Mouse (Mus musculus): Measurements from ENCODE around the gene Ceacam15.
"Not testable (repeated sequence)": the region's sequence is repeated elsewhere in the genome, so short reads cannot be mapped to it uniquely, and the experiment has no call there.

Gene Ceacam15

GRCm38 (mm10) chr7:16675605-16676004 lies at the start of gene Ceacam15:
TSS of gene Ceacam15 (minus strand) at chr7:16675705.
- DNase-seq (ENCODE audit: low read depth in 1 of 2, low spot score in 2 of 2): no peak

GRCm38 (mm10) chr7:16722490-16722889 lies 47.0 kb upstream of the Ceacam15 start:
- DNase-seq (ENCODE audit: low read depth in 1 of 2, low spot score in 2 of 2): not testable (repeated sequence)

GRCm38 (mm10) chr7:16721629-16722028 lies 46.1 kb upstream of the Ceacam15 start, which contains the start of gene Ceacam9:
TSS of gene Ceacam9 (plus strand) at chr7:16721929.
- DNase-seq (ENCODE audit: low read depth in 1 of 2, low spot score in 2 of 2): no peak

GRCm38 (mm10) chr7:16716456-16717152 lies 41.1 kb upstream of the Ceacam15 start:
- DNase-seq (ENCODE audit: low read depth in 1 of 2, low spot score in 2 of 2): not testable (repeated sequence)

- no peak for DNase-seq (ENCODE audit: low read depth in 1 of 2, low spot score in 2 of 2)
These were observed 37.3 kb upstream of the Ceacam15 start for GRCm38 (mm10) chr7:16712633-16713415.

- no peak for DNase-seq (ENCODE audit: low read depth in 1 of 2, low spot score in 2 of 2)
These were observed 35.1 kb upstream of the Ceacam15 start for GRCm38 (mm10) chr7:16710604-16711003.

GRCm38 (mm10) chr7:16708244-16708643 lies 32.7 kb upstream of the Ceacam15 start:
- DNase-seq (ENCODE audit: low read depth in 1 of 2, low spot score in 2 of 2): no peak

GRCm38 (mm10) chr7:16706385-16706784 lies 30.9 kb upstream of the Ceacam15 start:
- DNase-seq (ENCODE audit: low read depth in 1 of 2, low spot score in 2 of 2): no peak

- no peak for DNase-seq (ENCODE audit: low read depth in 1 of 2, low spot score in 2 of 2)
These were observed 25.1 kb upstream of the Ceacam15 start for GRCm38 (mm10) chr7:16700583-16700982.

- DNase-seq (ENCODE audit: low read depth in 1 of 2, low spot score in 2 of 2): no peak
These were observed 23.5 kb upstream of the Ceacam15 start for GRCm38 (mm10) chr7:16699042-16699441.

- DNase-seq (ENCODE audit: low read depth in 1 of 2, low spot score in 2 of 2): no peak
These were observed 19.5 kb upstream of the Ceacam15 start for GRCm38 (mm10) chr7:16695025-16695424.

- no peak for DNase-seq (ENCODE audit: low read depth in 1 of 2, low spot score in 2 of 2)
These were observed 13.7 kb upstream of the Ceacam15 start for GRCm38 (mm10) chr7:16689196-16689595.

GRCm38 (mm10) chr7:16680194-16680593 lies 4.7 kb upstream of the Ceacam15 start:
- not testable (repeated sequence) for DNase-seq (ENCODE audit: low read depth in 1 of 2, low spot score in 2 of 2)

- not testable (repeated sequence) for DNase-seq (ENCODE audit: low read depth in 1 of 2, low spot score in 2 of 2)
These were observed 806 bp downstream of the Ceacam15 start for GRCm38 (mm10) chr7:16674699-16675098.

GRCm38 (mm10) chr7:16673823-16674222 lies 1.7 kb downstream of the Ceacam15 start:
- no peak for DNase-seq (ENCODE audit: low read depth in 1 of 2, low spot score in 2 of 2)

GRCm38 (mm10) chr7:16668331-16668930 lies 7.1 kb downstream of the Ceacam15 start:
- not testable (repeated sequence) for DNase-seq (ENCODE audit: low read depth in 1 of 2, low spot score in 2 of 2)

GRCm38 (mm10) chr7:16644260-16644659 lies 31.2 kb downstream of the Ceacam15 start:
- no peak for DNase-seq (ENCODE audit: low read depth in 1 of 2, low spot score in 2 of 2)

GRCm38 (mm10) chr7:16643106-16643505 lies 32.4 kb downstream of the Ceacam15 start:
- not testable (repeated sequence) for DNase-seq (ENCODE audit: low read depth in 1 of 2, low spot score in 2 of 2)

GRCm38 (mm10) chr7:16639028-16639427 lies 36.5 kb downstream of the Ceacam15 start:
- no peak for DNase-seq (ENCODE audit: low read depth in 1 of 2, low spot score in 2 of 2)

GRCm38 (mm10) chr7:16635116-16635515 lies 40.4 kb downstream of the Ceacam15 start:
- no peak for DNase-seq (ENCODE audit: low read depth in 1 of 2, low spot score in 2 of 2)

GRCm38 (mm10) chr7:16633913-16634312 lies 41.6 kb downstream of the Ceacam15 start:
- DNase-seq (ENCODE audit: low read depth in 1 of 2, low spot score in 2 of 2): not testable (repeated sequence)

GRCm38 (mm10) chr7:16631932-16632331 lies 43.6 kb downstream of the Ceacam15 start:
- no peak for DNase-seq (ENCODE audit: low read depth in 1 of 2, low spot score in 2 of 2)

Data from monocyte, adult 2 months (primary cell).